Mouse (Mus musculus) frontal cortex, adult (tissue): ENCODE data around the gene Gm7347.
A peak's percentile ranks its signal among the peaks of the same experiment; 100 is the strongest.
"Not testable (repeated sequence)": the region's sequence is repeated elsewhere in the genome, so short reads cannot be mapped to it uniquely, and the experiment has no call there.

Source experiments
- ATAC-seq: cut with Nextera tagmentation; 2 replicates; pipeline ENCODE4 v1.9.2; 2017; ENCODE audit warnings: mild to moderate bottlenecking, moderate library complexity, mixed read lengths; ENCODE audit not compliant: low TSS enrichment

The Gm7347 gene

DNA sequence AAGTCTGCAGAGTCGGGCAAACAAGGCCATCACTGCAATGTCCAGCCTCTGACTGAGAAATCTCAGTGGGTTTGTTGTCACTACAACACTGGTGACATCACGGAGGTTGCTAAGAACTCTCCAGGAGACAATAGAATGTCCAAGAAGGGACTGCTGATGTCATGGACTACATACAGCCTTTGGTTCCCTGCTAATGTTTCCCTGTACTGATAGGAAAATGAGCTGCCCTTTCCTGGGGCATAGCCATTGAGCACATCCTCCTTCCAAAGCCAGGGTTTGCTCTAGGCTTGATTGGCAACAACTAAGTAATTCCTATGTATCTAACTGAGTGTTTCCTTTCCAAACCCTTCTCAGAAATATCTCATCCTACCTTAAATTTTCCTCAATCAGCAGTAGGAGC is at the start of gene Gm7347:
TSS of gene Gm7347 (minus strand) at position 101 of the 400 bp plus-strand sequence.
- ATAC-seq = not testable (repeated sequence)

DNA sequence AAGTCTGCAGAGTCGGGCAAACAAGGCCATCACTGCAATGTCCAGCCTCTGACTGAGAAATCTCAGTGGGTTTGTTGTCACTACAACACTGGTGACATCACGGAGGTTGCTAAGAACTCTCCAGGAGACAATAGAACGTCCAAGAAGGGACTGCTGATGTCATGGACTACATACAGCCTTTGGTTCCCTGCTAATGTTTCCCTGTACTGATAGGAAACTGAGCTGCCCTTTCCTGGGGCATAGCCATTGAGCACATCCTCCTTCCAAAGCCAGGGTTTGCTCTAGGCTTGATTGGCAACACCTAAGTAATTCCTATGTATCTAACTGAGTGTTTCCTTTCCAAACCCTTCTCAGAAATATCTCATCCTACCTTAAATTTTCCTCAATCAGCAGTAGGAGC is 46.9 kb upstream of the Gm7347 start, which contains the start of gene 5031410I06Rik:
TSS of gene 5031410I06Rik (minus strand) at position 101 of the 400 bp plus-strand sequence.
- not testable (repeated sequence) for ATAC-seq

DNA sequence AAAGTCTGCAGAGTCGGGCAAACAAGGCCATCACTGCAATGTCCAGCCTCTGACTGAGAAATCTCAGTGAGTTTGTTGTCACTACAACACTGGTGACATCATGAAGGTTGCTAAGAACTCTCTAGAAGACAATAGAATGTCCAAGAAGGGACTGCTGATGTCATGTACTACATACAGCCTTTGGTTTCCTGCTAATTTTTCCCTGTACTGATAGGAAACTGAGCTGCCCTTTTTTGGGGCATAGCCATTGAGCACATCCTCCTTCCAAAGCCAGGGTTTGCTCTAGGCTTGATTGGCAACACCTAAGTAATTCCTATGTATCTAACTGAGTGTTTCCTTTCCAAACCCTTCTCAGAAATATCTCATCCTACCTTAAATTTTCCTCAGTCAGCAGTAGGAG is 30.8 kb upstream of the Gm7347 start, which contains the start of gene Gm10471:
TSS of gene Gm10471 (minus strand) at position 101 of the 400 bp plus-strand sequence.
- ATAC-seq = not testable (repeated sequence)

DNA sequence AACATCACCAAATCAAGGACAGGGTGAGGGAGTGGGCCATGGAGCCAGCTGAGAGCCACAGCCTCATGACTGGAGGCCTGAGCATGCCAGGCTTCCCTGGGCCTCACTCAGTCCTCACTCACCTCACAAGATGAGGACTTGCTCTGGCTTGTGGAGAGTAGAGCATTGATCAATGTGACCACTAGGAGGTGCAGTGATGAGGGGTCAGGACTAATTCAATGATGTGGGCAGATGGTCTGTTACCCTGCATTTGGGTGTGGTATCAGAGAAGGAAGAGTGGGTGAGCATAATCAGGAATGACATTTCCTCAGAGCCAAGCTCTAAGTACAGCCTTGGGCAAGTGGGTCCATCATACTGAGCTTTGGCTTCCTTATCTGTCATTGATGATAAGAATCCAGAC is 20.6 kb upstream of the Gm7347 start:
- ATAC-seq = not testable (repeated sequence)

DNA sequence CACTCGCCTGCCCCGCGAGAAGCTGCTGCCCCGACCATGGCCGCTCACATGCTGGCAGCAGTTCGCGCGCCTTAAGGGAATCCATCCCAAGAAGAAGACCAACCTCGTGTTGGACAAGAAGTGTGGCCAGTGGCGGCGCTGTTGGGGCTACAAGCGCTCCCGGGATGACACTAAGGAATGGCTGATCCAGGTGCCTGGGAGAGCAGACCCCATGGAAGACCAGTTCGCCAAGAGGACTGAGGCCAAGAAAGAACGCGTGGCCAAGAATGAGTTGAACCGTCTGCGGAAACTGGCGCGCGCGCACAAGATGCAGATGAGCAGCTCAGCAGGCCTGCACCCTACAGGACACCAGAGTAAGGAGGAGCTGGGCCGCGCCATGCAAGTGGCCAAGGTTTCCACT is 12.3 kb upstream of the Gm7347 start:
- ATAC-seq = no peak

DNA sequence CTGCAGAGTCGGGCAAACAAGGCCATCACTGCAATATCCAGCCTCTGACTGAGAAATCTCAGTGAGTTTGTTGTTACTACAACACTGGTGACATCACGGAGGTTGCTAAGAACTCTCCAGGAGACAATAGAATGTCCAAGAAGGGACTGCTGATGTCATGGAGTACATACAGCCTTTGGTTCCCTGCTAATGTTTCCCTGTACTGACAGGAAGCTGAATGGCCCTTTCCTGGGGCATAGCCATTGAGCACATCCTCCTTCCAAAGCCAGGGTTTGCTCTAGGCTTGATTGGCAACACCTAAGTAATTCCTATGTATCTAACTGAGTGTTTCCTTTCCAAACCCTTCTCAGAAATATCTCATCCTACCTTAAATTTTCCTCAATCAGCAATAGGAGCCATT is 18.9 kb downstream of the Gm7347 start, which contains the start of gene Speer4a:
TSS of gene Speer4a (minus strand) at position 101 of the 400 bp plus-strand sequence.
- not testable (repeated sequence) for ATAC-seq

DNA sequence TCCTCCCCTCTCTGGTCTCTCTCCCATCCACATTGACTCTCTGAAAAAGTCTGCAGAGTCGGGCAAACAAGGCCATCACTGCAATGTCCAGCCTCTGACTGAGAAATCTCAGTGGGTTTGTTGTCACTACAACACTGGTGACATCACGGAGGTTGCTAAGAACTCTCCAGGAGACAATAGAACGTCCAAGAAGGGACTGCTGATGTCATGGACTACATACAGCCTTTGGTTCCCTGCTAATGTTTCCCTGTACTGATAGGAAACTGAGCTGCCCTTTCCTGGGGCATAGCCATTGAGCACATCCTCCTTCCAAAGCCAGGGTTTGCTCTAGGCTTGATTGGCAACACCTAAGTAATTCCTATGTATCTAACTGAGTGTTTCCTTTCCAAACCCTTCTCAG is 35.6 kb downstream of the Gm7347 start, which contains the start of gene Gm5862:
TSS of gene Gm5862 (minus strand) at position 101 of the 400 bp plus-strand sequence.
- ATAC-seq = not testable (repeated sequence)

DNA sequence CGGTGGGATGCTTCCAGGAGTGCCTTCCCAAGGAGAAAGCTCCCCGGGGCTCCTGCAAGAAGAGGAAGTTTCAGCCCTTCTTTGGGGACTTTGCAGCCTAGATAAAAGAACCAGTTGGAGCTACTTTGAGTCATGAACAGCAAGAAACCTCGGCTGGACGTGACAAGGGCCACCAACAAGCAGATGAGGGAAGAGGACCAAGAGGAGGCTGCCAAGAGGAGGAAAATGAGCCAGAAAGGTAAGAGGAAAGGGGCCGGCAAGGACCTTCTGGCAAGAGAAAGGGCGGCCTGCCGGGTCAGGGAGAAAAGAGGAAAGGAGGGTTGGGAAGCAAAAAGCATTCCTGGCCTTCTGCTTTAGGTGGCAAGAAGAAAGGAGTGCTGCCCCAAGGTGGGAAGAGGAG is 50.7 kb downstream of the Gm7347 start:
- ATAC-seq = not testable (repeated sequence)

DNA sequence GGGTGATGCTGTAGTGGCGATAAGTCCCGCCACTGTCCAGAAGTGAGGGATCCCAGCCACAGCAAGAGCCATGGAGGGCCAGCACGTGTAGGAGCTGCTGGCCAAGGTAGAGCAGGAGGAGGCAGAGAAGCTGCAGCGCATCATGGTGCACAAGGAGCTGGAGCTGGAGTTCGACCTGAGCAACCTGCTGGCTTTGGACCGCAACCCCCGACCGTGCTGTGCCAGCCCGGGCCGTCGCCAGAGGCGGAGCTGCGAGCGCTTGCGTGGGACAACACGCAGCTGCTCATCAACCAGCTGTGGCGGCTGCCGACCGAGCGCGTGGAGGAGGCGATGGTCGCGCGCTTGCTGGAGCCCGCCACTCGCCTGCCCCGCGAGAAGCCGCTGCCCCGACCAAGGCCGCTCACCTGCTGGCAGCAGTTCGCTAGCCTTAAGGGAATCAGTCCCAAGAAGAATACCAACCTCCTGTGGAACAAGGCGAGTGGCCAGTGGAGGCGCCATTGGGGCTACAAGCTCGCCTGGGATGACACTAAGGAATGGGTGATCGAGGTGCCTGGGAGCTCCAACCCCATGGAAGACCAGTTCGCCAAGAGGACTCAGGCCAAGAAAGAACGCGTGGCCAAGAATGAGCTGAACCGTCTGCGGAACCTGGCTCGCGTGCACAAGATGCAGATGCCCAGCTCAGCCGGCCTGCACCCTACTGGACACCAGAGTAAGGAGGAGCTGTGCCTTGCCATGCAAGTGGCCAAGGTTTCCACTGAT is 51.3 kb downstream of the Gm7347 start:
- ATAC-seq = peak; percentile 91

DNA sequence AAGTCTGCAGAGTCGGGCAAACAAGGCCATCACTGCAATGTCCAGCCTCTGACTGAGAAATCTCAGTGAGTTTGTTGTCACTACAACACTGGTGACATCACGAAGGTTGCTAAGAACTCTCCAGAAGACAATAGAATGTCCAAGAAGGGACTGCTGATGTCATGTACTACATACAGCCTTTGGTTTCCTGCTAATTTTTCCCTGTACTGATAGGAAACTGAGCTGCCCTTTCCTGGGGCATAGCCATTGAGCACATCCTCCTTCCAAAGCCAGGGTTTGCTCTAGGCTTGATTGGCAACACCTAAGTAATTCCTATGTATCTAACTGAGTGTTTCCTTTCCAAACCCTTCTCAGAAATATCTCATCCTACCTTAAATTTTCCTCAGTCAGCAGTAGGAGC is 53.7 kb downstream of the Gm7347 start, which contains the start of gene Gm1979:
TSS of gene Gm1979 (minus strand) at position 101 of the 400 bp plus-strand sequence.
- ATAC-seq = not testable (repeated sequence)
